Mouse (Mus musculus) midbrain, postnatal 0 days (tissue): ENCODE results near the gene Trabd2b. TPM values are rescaled to one million over a fixed set of nuclear protein-coding genes. Genes with fewer than 3 reads are reported as not detected.

Experiments
- ATAC-seq: fragments of 200-750 bp; cut with Nextera tagmentation; 2 replicates; pipeline ENCODE4 v1.8.0; 2017; ENCODE audit warnings: moderate number of reproducible peaks, mild to moderate bottlenecking, moderate TSS enrichment, moderate library complexity; ENCODE audit not compliant: low FRiP score
- DNase-seq: peaks from one replicate; pipeline ENCODE4 v3.0.0-alpha.2; 2015; ENCODE audit warnings: low spot score
- H3K27ac ChIP-seq: fragments of 300-500 bp; sonication (generic); 2 replicates; pipeline ENCODE4 v1.5.1; 2014; ENCODE audit warnings: low read depth, mild to moderate bottlenecking, low read length, mixed read lengths
- H3K27me3 ChIP-seq: fragments of 300-500 bp; sonication (generic); 2 replicates; pipeline ENCODE4 v1.6.1; 2014; ENCODE audit warnings: low read length, control low read depth, mixed read lengths; ENCODE audit not compliant: insufficient read depth
- H3K36me3 ChIP-seq: fragments of 300-500 bp; sonication (generic); 2 replicates; pipeline ENCODE4 v1.6.1; 2014; ENCODE audit warnings: low read length, control low read depth, mixed read lengths; ENCODE audit not compliant: insufficient read depth
- H3K4me1 ChIP-seq: fragments of 300-500 bp; sonication (generic); 2 replicates; pipeline ENCODE4 v1.6.1; 2014; ENCODE audit warnings: mild to moderate bottlenecking, control low read depth, antibody characterized with exemption, low read length, mixed read lengths; ENCODE audit not compliant: insufficient read depth
- H3K4me2 ChIP-seq: fragments of 300-500 bp; sonication (generic); 2 replicates; pipeline ENCODE4 v1.6.1; 2014; ENCODE audit warnings: low read depth, mild to moderate bottlenecking, low read length, mixed read lengths; ENCODE audit not compliant: poor library complexity, severe bottlenecking
- H3K4me3 ChIP-seq: fragments of 300-500 bp; sonication (generic); 2 replicates; pipeline ENCODE4 v1.5.1; 2014; ENCODE audit warnings: low read depth, mild to moderate bottlenecking, low read length, moderate library complexity
- H3K9ac ChIP-seq: fragments of 300-500 bp; sonication (generic); replicated peaks from 2 replicates; pipeline ENCODE4 v1.6.1; 2014; ENCODE audit warnings: mild to moderate bottlenecking, low read length, moderate library complexity, mixed read lengths; ENCODE audit not compliant: poor library complexity, severe bottlenecking
- H3K9me3 ChIP-seq: fragments of 300-500 bp; sonication (generic); 2 replicates; pipeline ENCODE4 v1.6.1; 2016; ENCODE audit warnings: low read length, control low read depth
- CTCF ChIP-seq: IDR thresholded peaks from 2 replicates; pipeline ENCODE4 v1.5.1; 2016; ENCODE audit warnings: antibody characterized with exemption, mild to moderate bottlenecking
- WGBS: fragments of 180-500 bp; shearing (Covaris S2); extraction: QIAGEN DNeasy Blood & Tissue Kit; methylation state at CpG from one replicate; pipeline ENCODE4 v1.1.7; 2014; 5-methylcytosine and 5-hydroxymethylcytosine counted together
- polyA plus RNA-seq: library from polyadenylated mRNA; unstranded; fragments of >200 nt; fragmentation: Nextera tagmentation; extraction: Ambion mirVana; gene quantifications from 2 replicates; pipeline ENCODE4 v1.2.1, GENCODE M21; 2015
- total RNA-seq: library from RNA; depleted of rRNA; stranded (reverse); fragments of >200 nt; gene quantifications from 2 replicates; pipeline ENCODE4 v1.2.3, GENCODE M21; 2014

Trabd2b gene
- total and polyA plus RNA-seq, 2 experiments from 2014 or later: 0.48 to 1.8 TPM

DNA sequence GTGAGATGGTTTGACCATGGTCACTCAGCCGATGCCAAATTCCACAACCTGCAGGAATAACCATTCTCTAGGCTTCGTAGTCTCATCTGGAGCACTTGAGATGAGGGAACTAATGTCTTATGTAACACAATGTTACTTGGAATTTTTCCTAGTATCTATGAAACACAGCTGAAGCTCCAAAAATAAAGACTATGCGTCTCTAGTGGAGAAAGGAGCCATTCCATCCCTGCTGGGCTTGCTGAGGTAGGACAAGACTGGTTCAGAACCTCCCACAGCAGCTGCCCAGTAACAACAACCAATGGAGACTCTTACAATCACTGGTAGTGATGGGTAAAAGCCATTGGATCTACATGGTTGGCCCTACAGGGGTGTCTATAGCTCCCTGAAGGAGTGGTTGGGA is 219.4 kb downstream of the Trabd2b start:
- ATAC-seq (no peak), DNase-seq (no peak)
- H3K27me3 ChIP-seq: no peaks in the 10 kb centered on the region
- H3K4me1 ChIP-seq: no peaks in the 10 kb centered on the region
- H3K4me3 ChIP-seq: no peak overlapping the region
- H3K9ac ChIP-seq: no peak overlapping the region
- no peak overlapping the region for H3K4me2 ChIP-seq
- no peaks in the 10 kb centered on the region for H3K9me3 ChIP-seq
- TF ChIP-seq CTCF: no peak
- no peak overlapping the region for H3K27ac ChIP-seq
- 85% methylated on average over 3 of the region's 3 CpGs for WGBS
- no peaks in the 10 kb centered on the region for H3K36me3 ChIP-seq

GRCm38 (mm10) chr4:114627674-114628293 is 221.3 kb downstream of the Trabd2b start:
- no peaks in the 10 kb centered on the region for H3K9me3 ChIP-seq
- no peak overlapping the region for H3K4me3 ChIP-seq
- H3K27me3 ChIP-seq: no peaks in the 10 kb centered on the region
- H3K4me2 ChIP-seq: no peak overlapping the region
- no peak overlapping the region for H3K27ac ChIP-seq
- H3K36me3 ChIP-seq: no peaks in the 10 kb centered on the region
- no peak overlapping the region for H3K9ac ChIP-seq
- ATAC-seq (no peak), DNase-seq (no peak)
- TF ChIP-seq CTCF: no peak
- 81% methylated on average over 7 of the region's 7 CpGs for whole genome bisulfite sequencing
- no peaks in the 10 kb centered on the region for H3K4me1 ChIP-seq

GRCm38 (mm10) chr4:114635889-114636288 is 229.4 kb downstream of the Trabd2b start:
- H3K36me3 ChIP-seq: no peaks in the 10 kb centered on the region
- DNase-seq (peak; percentile 67), ATAC-seq (peak; percentile 58; the same call in 1 of the 2 replicates)
- H3K4me2 ChIP-seq: no peak overlapping the region
- WGBS: 26% methylated on average over 5 of the region's 5 CpGs
- no peak overlapping the region for H3K4me3 ChIP-seq
- no peaks in the 10 kb centered on the region for H3K4me1 ChIP-seq
- H3K9ac ChIP-seq: no peak overlapping the region
- no peaks in the 10 kb centered on the region; the same call in 1 of the 2 replicates for H3K9me3 ChIP-seq
- TF ChIP-seq CTCF: peak; percentile 78
- no peaks in the 10 kb centered on the region for H3K27me3 ChIP-seq
- no peak overlapping the region for H3K27ac ChIP-seq

GRCm38 (mm10) chr4:114636324-114636723 is 229.8 kb downstream of the Trabd2b start:
- no peak overlapping the region for H3K4me3 ChIP-seq
- WGBS: 93% methylated on average over 1 of the region's 1 CpGs
- no peak overlapping the region for H3K9ac ChIP-seq
- TF ChIP-seq CTCF: no peak
- no peaks in the 10 kb centered on the region for H3K4me1 ChIP-seq
- no peaks in the 10 kb centered on the region for H3K36me3 ChIP-seq
- DNase-seq: no peak
- H3K9me3 ChIP-seq: no peaks in the 10 kb centered on the region; the same call in 1 of the 2 replicates
- H3K27me3 ChIP-seq: no peaks in the 10 kb centered on the region
- H3K4me2 ChIP-seq: no peak overlapping the region
- no peak overlapping the region for H3K27ac ChIP-seq
- no peak for ATAC-seq

DNA sequence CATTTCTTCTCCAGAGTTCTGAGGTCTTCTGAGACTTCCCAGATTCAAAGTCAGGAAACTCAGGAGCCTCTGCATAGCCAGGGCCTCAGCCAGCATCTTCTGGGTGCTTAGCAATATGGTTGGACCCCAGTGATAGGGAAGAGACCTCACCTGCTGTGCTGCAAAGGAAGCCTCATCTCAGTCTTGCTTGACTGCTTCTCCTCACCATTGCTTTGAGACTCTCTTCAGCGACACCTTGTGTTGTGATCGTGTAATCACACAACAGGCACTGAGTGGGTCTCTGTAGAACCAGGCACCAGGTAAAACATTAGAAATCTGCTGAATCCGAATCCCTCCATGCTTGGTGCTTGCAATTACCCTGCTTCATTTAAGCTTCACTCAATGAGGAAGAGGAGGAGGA is 230.6 kb downstream of the Trabd2b start:
- Histone ChIP-seq H3K9me3 (no peaks in the 10 kb centered on the region; the same call in 1 of the 2 replicates), H3K4me3 (no peak overlapping the region), H3K4me2 (no peak overlapping the region), H3K27ac (no peak overlapping the region), H3K36me3 (no peaks in the 10 kb centered on the region), H3K27me3 (no peaks in the 10 kb centered on the region), H3K4me1 (no peaks in the 10 kb centered on the region), H3K9ac (no peak overlapping the region)
- DNase-seq (no peak), ATAC-seq (no peak)
- peak; percentile 60 for TF ChIP-seq CTCF
- 19% methylated on average over 3 of the region's 3 CpGs for WGBS

DNA sequence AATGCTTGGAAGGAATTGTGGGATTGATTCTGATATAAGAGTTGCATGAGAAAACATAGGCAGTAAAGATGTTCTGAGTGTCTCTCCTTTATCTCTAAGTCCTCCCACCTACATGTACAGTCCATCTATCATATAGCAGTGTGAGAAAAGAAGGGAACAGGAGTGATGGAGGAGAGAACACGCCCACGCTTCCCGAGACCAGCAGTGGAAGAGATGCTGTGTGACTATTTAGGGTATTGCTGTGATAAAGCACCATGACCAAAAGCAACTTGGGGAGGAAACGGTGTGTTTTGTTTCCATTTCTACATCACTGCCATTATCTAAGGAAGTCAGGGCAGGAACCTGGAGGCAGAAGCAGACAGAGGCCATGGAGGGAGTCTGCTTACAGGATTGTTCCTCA is 235.9 kb downstream of the Trabd2b start:
- Histone ChIP-seq H3K9me3 (no peaks in the 10 kb centered on the region), H3K36me3 (no peaks in the 10 kb centered on the region), H3K4me1 (no peaks in the 10 kb centered on the region), H3K27me3 (0 out of 2 replicates have a peak, but pooled peaks cover 3% of the 10 kb centered on the region), H3K9ac (no peak overlapping the region), H3K4me3 (no peak overlapping the region), H3K4me2 (no peak overlapping the region), H3K27ac (no peak overlapping the region)
- ATAC-seq (no peak), DNase-seq (no peak)
- 91% methylated on average over 4 of the region's 4 CpGs for WGBS
- no peak for TF ChIP-seq CTCF
